Mouse (Mus musculus): ENCODE measurements at regions not wholly inside any gene's neighbourhood (a gene's known extent, or its start where the extent isn't known, plus 50 kb on each side); places are given as distances from the start of the nearest gene placed in this dataset.
"Not testable (repeated sequence)": the region's sequence is repeated elsewhere in the genome, so short reads cannot be mapped to it uniquely, and the experiment has no call there.

GRCm38 (mm10) chr10:26585106-26585505 is 168.1 kb upstream of the Arhgap18 start:
- DNase-seq, result no peak

GRCm38 (mm10) chr10:26607081-26607480 is 146.1 kb upstream of the Arhgap18 start:
- not testable (repeated sequence) for DNase-seq

GRCm38 (mm10) chr10:26611246-26611645 is 142.0 kb upstream of the Arhgap18 start:
- DNase-seq, result no peak

GRCm38 (mm10) chr10:26630196-26630760 is 122.9 kb upstream of the Arhgap18 start:
- DNase-seq, result no peak

DNA sequence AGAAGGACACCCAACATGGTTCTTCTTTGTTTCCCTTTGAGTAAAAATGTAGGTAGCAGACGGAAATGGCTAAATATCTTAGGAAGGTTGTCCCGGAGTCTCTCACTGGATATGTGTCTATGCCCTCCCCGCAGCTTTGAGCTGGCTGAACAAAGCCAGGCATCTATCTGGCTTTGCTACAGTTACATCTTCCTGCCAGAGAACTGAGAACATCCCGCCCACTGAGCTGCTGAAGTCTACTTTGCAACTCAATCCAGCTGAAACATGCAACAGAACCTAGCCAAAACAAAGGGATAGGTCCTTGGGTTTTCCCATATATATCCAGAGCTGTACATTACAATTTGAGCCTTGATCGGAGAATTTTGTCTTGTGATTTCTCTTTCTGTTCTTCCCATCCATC is 121.0 kb upstream of the Arhgap18 start:
- DNase-seq, result no peak

DNA sequence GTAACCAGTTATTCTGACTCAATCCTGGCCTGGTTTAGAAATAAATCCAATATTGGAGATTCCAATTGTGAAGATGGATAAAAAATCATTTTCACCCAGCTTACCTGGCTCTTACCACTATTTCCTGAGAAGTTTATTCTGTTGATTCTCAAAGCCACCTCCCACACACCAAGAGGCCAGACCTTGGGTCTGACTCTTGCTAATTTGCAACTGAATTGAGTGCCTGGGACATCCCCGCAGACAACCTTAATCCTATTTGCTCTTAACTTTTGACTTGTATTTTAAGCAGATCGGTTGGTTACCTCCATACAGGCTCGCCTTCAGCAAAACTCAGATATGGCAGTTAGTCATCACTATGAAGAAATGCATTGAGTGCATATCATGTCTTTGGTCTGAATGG is 115.8 kb upstream of the Arhgap18 start:
- no peak for DNase-seq

GRCm38 (mm10) chr10:26638056-26638455 is 115.2 kb upstream of the Arhgap18 start:
- no peak for DNase-seq

- DNase-seq, result no peak
Observed at GRCm38 (mm10) chr10:26639118-26639517, 114.1 kb upstream of the Arhgap18 start.

DNA sequence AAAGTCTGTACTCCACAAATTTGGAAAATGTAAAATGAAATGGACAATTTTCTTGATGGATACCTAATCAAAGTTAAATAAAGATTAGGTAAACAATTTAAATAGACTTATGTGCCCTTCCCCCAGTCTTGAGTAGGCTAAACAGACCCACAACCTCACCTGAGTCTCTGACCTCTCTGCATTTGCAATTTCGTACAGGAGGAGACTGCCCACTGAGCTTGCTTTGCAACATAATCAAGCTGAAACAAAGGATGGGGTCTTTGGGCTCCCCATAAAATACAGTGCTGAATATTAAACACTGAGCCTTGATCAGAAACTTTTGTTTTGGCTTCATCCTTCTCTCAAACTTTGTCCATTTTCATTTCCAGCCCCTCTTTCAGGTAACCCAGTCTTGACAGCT is 100.1 kb upstream of the Arhgap18 start:
- no peak for DNase-seq

- DNase-seq, result no peak
Observed at GRCm38 (mm10) chr10:26664270-26664669, 89.0 kb upstream of the Arhgap18 start.

- no peak for DNase-seq
Observed at GRCm38 (mm10) chr10:26679500-26680227, 73.6 kb upstream of the Arhgap18 start.

DNA sequence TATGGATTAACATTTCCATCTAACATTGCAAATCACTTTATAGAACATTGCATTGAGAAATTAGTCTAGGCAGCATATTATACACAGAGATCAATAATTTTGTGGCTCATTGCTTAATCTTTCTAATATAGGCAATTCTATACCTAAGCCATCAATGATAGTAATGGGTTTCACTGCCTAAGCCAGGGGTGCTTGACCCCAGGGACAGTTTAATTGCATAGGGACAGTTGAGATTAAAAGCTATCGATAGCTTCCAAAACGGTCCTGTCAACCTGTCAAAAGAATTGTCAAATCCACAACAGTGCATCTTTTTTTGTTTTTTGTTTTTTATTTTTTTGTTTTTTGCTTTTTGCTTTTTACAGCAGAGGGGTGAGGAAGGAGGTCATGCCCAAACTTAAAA is 58.5 kb upstream of the Arhgap18 start:
- DNase-seq, result no peak

DNA sequence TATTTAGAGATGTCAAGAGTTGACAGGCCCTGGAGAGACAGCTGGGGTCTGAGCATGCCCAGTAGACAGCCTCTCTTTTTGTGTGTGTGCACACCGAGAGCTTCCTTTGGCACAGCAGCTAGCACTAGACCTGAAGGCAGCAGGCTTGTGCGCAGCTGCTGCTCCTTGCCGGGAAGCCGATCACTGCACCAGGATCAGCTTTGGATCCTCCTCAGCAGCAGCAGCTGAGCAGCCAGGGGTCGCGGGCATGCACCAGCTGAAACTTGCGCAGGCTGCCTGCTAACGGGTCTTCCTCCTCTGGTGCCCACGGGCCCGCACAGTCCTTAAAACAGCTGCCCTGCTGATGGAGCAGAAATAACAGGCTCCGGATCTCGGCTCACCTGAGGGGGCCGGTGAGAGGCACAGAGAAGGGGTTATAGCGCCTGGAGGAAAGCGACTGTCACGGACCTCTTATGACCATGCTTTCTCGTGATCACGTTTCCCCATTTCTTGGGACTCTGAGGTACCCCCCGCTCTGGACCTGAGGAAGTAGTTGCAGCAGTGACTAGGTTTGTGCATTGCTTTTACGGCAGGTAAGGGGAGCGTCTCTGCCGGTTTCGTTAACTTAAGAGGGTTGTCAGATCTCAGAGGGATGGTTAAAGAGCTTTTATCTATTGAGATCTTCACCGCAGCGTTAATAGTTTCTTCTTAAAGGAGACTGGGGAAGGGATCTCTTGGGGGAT is 57.8 kb upstream of the Arhgap18 start:
- DNase-seq, result no peak

Data from kidney, adult 18-20 months (tissue).